In genomic region chr13:107645865-107646645, GRCm38 (mm10) we compare ENCODE assay signal across 8 mouse cellular contexts.
DNase-seq lines count a peak whose midpoint lies in the region; ATAC-seq lines count a peak whose summit lies in the region.

No protein-coding gene starts in this region.

- no peaks in the 10 kb centered on the region for H3K36me3 ChIP-seq in heart, embryonic 12.5 days
- no peaks in the 10 kb centered on the region for H3K36me3 ChIP-seq in kidney, embryonic 15.5 days
- H3K36me3 ChIP-seq in limb, embryonic 13.5 days: no peaks in the 10 kb centered on the region
- no peaks in the 10 kb centered on the region for H3K36me3 ChIP-seq in midbrain, embryonic 14.5 days (ENCODE audit: control insufficient read depth, insufficient read depth, low read length)

- no peaks in the 10 kb centered on the region for H3K9me3 ChIP-seq in heart, embryonic 12.5 days (replicated peaks)
- H3K9me3 ChIP-seq in kidney, embryonic 15.5 days (replicated peaks): no peaks in the 10 kb centered on the region
- H3K9me3 ChIP-seq in limb, embryonic 13.5 days: no peaks in the 10 kb centered on the region
- H3K9me3 ChIP-seq in midbrain, embryonic 14.5 days (ENCODE audit: control insufficient read depth, low read length): no peaks in the 10 kb centered on the region

- peaks cover 25% of the 10 kb centered on the region for H3K27me3 ChIP-seq in heart, embryonic 12.5 days (replicated peaks)
- peaks cover 28% of the 10 kb centered on the region for H3K27me3 ChIP-seq in kidney, embryonic 15.5 days
- H3K27me3 ChIP-seq in limb, embryonic 13.5 days: peaks cover 54% of the 10 kb centered on the region
- no peaks in the 10 kb centered on the region for H3K27me3 ChIP-seq in midbrain, embryonic 14.5 days (ENCODE audit: control insufficient read depth, insufficient read depth, low read length)

- H3K9ac ChIP-seq in heart, embryonic 12.5 days: peak overlapping the region; percentile 29; the same call in 1 of the 2 replicates
- H3K9ac ChIP-seq in kidney, embryonic 15.5 days: peak overlapping the region; percentile 21
- H3K9ac ChIP-seq in limb, embryonic 13.5 days: 0 out of 2 replicates have a peak overlapping the region, but pooled peaks have one; percentile 35
- H3K9ac ChIP-seq in midbrain, embryonic 14.5 days (replicated peaks; ENCODE audit: low read length): peak overlapping the region; percentile 60

- H3K27ac ChIP-seq in heart, embryonic 12.5 days (ENCODE audit: poor library complexity, severe bottlenecking): no peak overlapping the region
- H3K27ac ChIP-seq in kidney, embryonic 15.5 days: no peak overlapping the region
- H3K27ac ChIP-seq in limb, embryonic 13.5 days: no peak overlapping the region
- peak overlapping the region; percentile 88 for H3K27ac ChIP-seq in midbrain, embryonic 14.5 days (replicated peaks; ENCODE audit: low read depth, low read length)

- peaks cover 14% of the 10 kb centered on the region for H3K4me1 ChIP-seq in heart, embryonic 12.5 days (replicated peaks)
- peaks cover 18% of the 10 kb centered on the region for H3K4me1 ChIP-seq in kidney, embryonic 15.5 days
- H3K4me1 ChIP-seq in limb, embryonic 13.5 days: peaks cover 13% of the 10 kb centered on the region
- H3K4me1 ChIP-seq in midbrain, embryonic 14.5 days (ENCODE audit: control insufficient read depth, insufficient read depth, low read length): peaks cover 24% of the 10 kb centered on the region

- ATAC-seq in cerebellum, adult (ENCODE audit: insufficient number of reproducible peaks, low FRiP score, low TSS enrichment): no peak
- ATAC-seq in common myeloid progenitor, adult 5-6 weeks (replicated peaks; ENCODE audit: low read depth, poor library complexity, severe bottlenecking): peak; percentile 55
- no peak; the same call in 1 of the 2 replicates for ATAC-seq in heart, embryonic 12.5 days (ENCODE audit: insufficient number of reproducible peaks, low FRiP score)
- 0 out of 2 replicates have a peak, but pooled peaks have one; percentile 68 for ATAC-seq in kidney, embryonic 15.5 days (replicated peaks; ENCODE audit: low FRiP score)
- 0 out of 2 replicates have a peak, but pooled peaks have one; percentile 20 for ATAC-seq in limb, embryonic 13.5 days (ENCODE audit: low FRiP score, low read depth)
- ATAC-seq in midbrain, embryonic 14.5 days (ENCODE audit: low FRiP score, low TSS enrichment): peak; percentile 71

- peak overlapping the region; percentile 38 for H3K4me3 ChIP-seq in heart, embryonic 12.5 days
- H3K4me3 ChIP-seq in kidney, embryonic 15.5 days (replicated peaks): peak overlapping the region; percentile 41
- H3K4me3 ChIP-seq in limb, embryonic 13.5 days: peak overlapping the region; percentile 39
- peak overlapping the region; percentile 35 for H3K4me3 ChIP-seq in midbrain, embryonic 14.5 days (replicated peaks; ENCODE audit: low read depth, low read length)

- peak overlapping the region; percentile 76 for H3K4me2 ChIP-seq in heart, embryonic 12.5 days
- peak overlapping the region; percentile 80 for H3K4me2 ChIP-seq in kidney, embryonic 15.5 days
- peak overlapping the region; percentile 64 for H3K4me2 ChIP-seq in limb, embryonic 13.5 days (replicated peaks)
- H3K4me2 ChIP-seq in midbrain, embryonic 14.5 days (ENCODE audit: low read length): peak overlapping the region; percentile 69

- DNase-seq in cerebellum, adult 18-20 months: peak; percentile 10 to 17
- peak; percentile 82 for DNase-seq in midbrain, embryonic 14.5 days
- DNase-seq in urinary bladder, postnatal 36 days (ENCODE audit: low spot score in 2 of 2): peak; percentile 19 to 20

- 5% methylated on average over 27 of the region's 27 CpGs for WGBS in heart, embryonic 12.5 days
- WGBS in kidney, embryonic 15.5 days: 4% methylated on average over 27 of the region's 27 CpGs
- WGBS in limb, embryonic 13.5 days: 3% methylated on average over 27 of the region's 27 CpGs
- 1% methylated on average over 27 of the region's 27 CpGs for WGBS in midbrain, embryonic 14.5 days

Comparison
In these comparisons a context has a peak if more than half of its experiments do, and no peak if none do; other contexts are left out.
1. DNase-seq: peak in every context shown above with its lines; median percentile 82 in midbrain, embryonic 14.5 days; 20 in urinary bladder, postnatal 36 days; 14 in cerebellum, adult 18-20 months.
2. ATAC-seq: peak in common myeloid progenitor, adult 5-6 weeks (single experiment), kidney, embryonic 15.5 days (single experiment), limb, embryonic 13.5 days (single experiment) and midbrain, embryonic 14.5 days (single experiment); none in cerebellum, adult (single experiment) and heart, embryonic 12.5 days (single experiment).
3. Peak in every context shown above with its lines, with median percentiles within 50 percentile points of each other: H3K4me2 ChIP-seq, H3K4me3 ChIP-seq and H3K9ac ChIP-seq.